Mouse (Mus musculus) C2C12 (cell line): Measurements from ENCODE around the gene L3hypdh.

ENCODE experiments used
- CEBPB ChIP-seq: IDR thresholded peaks from one replicate; pipeline ENCODE4 v1.6.1; 2011; ENCODE audit warnings: low read depth, mild to moderate bottlenecking, control low read depth, moderate library complexity
- CTCF ChIP-seq: IDR thresholded peaks from one replicate; pipeline ENCODE4 v1.5.1; 2011; ENCODE audit not compliant: control insufficient read depth, insufficient read depth, insufficient read length
- MAX ChIP-seq: IDR thresholded peaks from one replicate; pipeline ENCODE4 v1.6.1; 2011; ENCODE audit warnings: mild to moderate bottlenecking, control low read depth
- MYOG ChIP-seq: IDR thresholded peaks from one replicate; pipeline ENCODE4 v1.6.1; 2011; ENCODE audit not compliant: control insufficient read depth, insufficient read length; ENCODE audit errors: extremely low read depth

DNA sequence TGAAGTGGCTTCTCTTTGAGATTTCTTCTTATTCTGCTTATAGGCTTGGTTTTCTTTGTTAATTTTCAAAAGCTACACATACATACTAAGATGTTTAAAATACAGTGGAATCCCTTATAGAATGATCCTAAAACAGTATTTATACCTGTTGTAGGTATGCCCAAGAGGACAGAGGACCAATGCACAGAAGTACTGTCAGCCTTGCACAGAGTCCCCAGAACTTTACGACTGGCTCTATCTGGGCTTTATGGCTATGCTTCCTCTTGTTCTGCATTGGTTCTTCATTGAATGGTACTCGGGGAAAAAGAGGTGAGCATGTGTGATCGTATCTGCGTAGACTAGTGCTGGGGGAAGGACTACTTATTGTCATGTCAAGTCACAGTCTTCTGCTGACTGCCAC is 4.6 kb upstream of the L3hypdh start:
- no peak for TF ChIP-seq CTCF
- no peak for TF ChIP-seq CEBPB
- TF ChIP-seq MYOG: no peak
- TF ChIP-seq MAX: no peak
